Mouse (Mus musculus) heart, adult 8-10 months (tissue): ENCODE measurements around the gene Olfr1022. TPM values are rescaled to one million over a fixed set of nuclear protein-coding genes. Genes with fewer than 3 reads are reported as not detected.

Experiments used
- DNase-seq: peaks from one replicate; pipeline ENCODE4 v3.0.0; 2022; ENCODE audit warnings: low spot score
- total RNA-seq, 4 experiments: library from RNA; stranded (reverse); gene quantifications; 2 replicates each; pipeline ENCODE4 v1.2.4; 2022

The Olfr1022 gene
- not detected for total RNA-seq

GRCm38 (mm10) chr2:85868294-85868693, at the start of gene Olfr1022:
TSS of gene Olfr1022 (plus strand) at chr2:85868594.
- DNase-seq = no peak

- DNase-seq = no peak
Observed at GRCm38 (mm10) chr2:85845383-85845782, 23.0 kb upstream of the Olfr1022 start, which contains the start of gene Olfr1019. TSS of gene Olfr1019 (minus strand) at chr2:85845483.

GRCm38 (mm10) chr2:85846730-85847129, 21.7 kb upstream of the Olfr1022 start, which contains the start of gene Olfr1020:
TSS of gene Olfr1020 (plus strand) at chr2:85847030.
- no peak for DNase-seq

- DNase-seq = no peak
Observed at GRCm38 (mm10) chr2:85885340-85885739, 16.9 kb downstream of the Olfr1022 start, which contains the start of gene Olfr1023. TSS of gene Olfr1023 (plus strand) at chr2:85885640.

- DNase-seq = no peak
Observed at GRCm38 (mm10) chr2:85904952-85905351, 36.6 kb downstream of the Olfr1022 start, which contains the start of gene Olfr1024. TSS of gene Olfr1024 (minus strand) at chr2:85905052.

GRCm38 (mm10) chr2:85913197-85913596, 44.8 kb downstream of the Olfr1022 start:
- no peak for DNase-seq

- DNase-seq = no peak
Observed at GRCm38 (mm10) chr2:85914893-85915292, 46.5 kb downstream of the Olfr1022 start, which contains the start of gene Olfr1025-ps1. TSS of gene Olfr1025-ps1 (plus strand) at chr2:85915193.

Other genes starting within 250 kb of the Olfr1022 start
- not detected for gene Olfr1002, start 217.9 kb upstream of the Olfr1022 start, total RNA-seq
- not detected for gene Olfr154, start 204.1 kb upstream of the Olfr1022 start, total RNA-seq
- not detected for gene Olfr1006, start 189.8 kb upstream of the Olfr1022 start, total RNA-seq
- not detected for gene Olfr1008, start 179.2 kb upstream of the Olfr1022 start, total RNA-seq
- gene Olfr1009, start 153.2 kb upstream of the Olfr1022 start, total RNA-seq = not detected
- not detected for gene Olfr1012, start 105.8 kb upstream of the Olfr1022 start, total RNA-seq
- gene Olfr1013, start 101.5 kb upstream of the Olfr1022 start, total RNA-seq = not detected
- gene Olfr1014, start 95.9 kb upstream of the Olfr1022 start, total RNA-seq = not detected
- not detected for gene Olfr1015, start 86.6 kb upstream of the Olfr1022 start, total RNA-seq
- gene Olfr1016, start 66.0 kb upstream of the Olfr1022 start, total RNA-seq = not detected
- not detected for gene Olfr1018, start 50.1 kb upstream of the Olfr1022 start, total RNA-seq
- not detected for gene Olfr1019, start 23.1 kb upstream of the Olfr1022 start, total RNA-seq
- gene Olfr1020, start 21.6 kb upstream of the Olfr1022 start, total RNA-seq = not detected
- gene Olfr1023, start 17.0 kb downstream of the Olfr1022 start, total RNA-seq = not detected
- gene Olfr1024, start 36.5 kb downstream of the Olfr1022 start, total RNA-seq = not detected
- not detected for gene Olfr1025-ps1, start 46.6 kb downstream of the Olfr1022 start, total RNA-seq
- not detected for gene Olfr1026, start 53.0 kb downstream of the Olfr1022 start, total RNA-seq
- not detected for gene Olfr1028, start 81.8 kb downstream of the Olfr1022 start, total RNA-seq
- not detected for gene Olfr1029, start 105.3 kb downstream of the Olfr1022 start, total RNA-seq
- gene Olfr1030, start 110.7 kb downstream of the Olfr1022 start, total RNA-seq = not detected
- not detected for gene Olfr1031, start 121.7 kb downstream of the Olfr1022 start, total RNA-seq
- not detected for gene Olfr1032, start 136.9 kb downstream of the Olfr1022 start, total RNA-seq
- gene Olfr1033, start 152.0 kb downstream of the Olfr1022 start, total RNA-seq = 1 to 10 TPM; 2.0 to 5.0 (median 3.4) TPM
- under 1 TPM; 0.19 to 0.28 (median 0.24) TPM for gene Olfr1034, start 177.3 kb downstream of the Olfr1022 start, total RNA-seq
- not detected for gene Olfr1036, start 205.4 kb downstream of the Olfr1022 start, total RNA-seq
- gene Olfr1037, start 218.8 kb downstream of the Olfr1022 start, total RNA-seq = not detected